ENCODE assay signal across 24 mouse cellular contexts in genomic region chr7:74000743-74001510, GRCm38 (mm10). TPM values are rescaled to one million over a fixed set of nuclear protein-coding genes. Genes with fewer than 3 reads are reported as not detected.
A peak's percentile ranks its signal among the peaks of the same experiment; 100 is the strongest.
DNase-seq lines count a peak whose midpoint lies in the region; ATAC-seq and TF ChIP-seq lines count a peak whose summit lies in the region.
"Had no signal": no experiment of that assay in that cellular context is flagged by ENCODE, and none has a peak within 500 bp of the region (broad histone marks: within the 10 kb centered on the region; RNA-seq: fewer than 3 reads in every experiment).

No protein-coding gene starts in this region.

- H3K27ac ChIP-seq in forebrain, embryonic 13.5 days: no peak overlapping the region
- H3K27ac ChIP-seq in forebrain, embryonic 11.5 days (ENCODE audit: low read depth, low read length): no peak overlapping the region
- H3K27ac ChIP-seq in CH12.LX (ENCODE audit: insufficient read depth, low read depth): no peak overlapping the region
- H3K27ac ChIP-seq: embryonic facial prominence, embryonic 13.5 days; embryonic facial prominence, embryonic 15.5 days; forebrain, embryonic 10.5 days had no signal

- H3K4me1 ChIP-seq in forebrain, embryonic 13.5 days: peaks cover 19% of the 10 kb centered on the region
- no peaks in the 10 kb centered on the region for H3K4me1 ChIP-seq in forebrain, embryonic 11.5 days (replicated peaks; ENCODE audit: control insufficient read depth, insufficient read depth, low read length)
- no peaks in the 10 kb centered on the region for H3K4me1 ChIP-seq in CH12.LX (ENCODE audit: control insufficient read depth in 1 of 2, insufficient read depth in 2 of 2)

- TF ChIP-seq POLR2A in CH12.LX (IDR thresholded peaks at IDR 0.05; ENCODE audit: low read depth, low read length): no peak

- 90% methylated on average over 12 of the region's 12 CpGs for WGBS in forebrain, embryonic 13.5 days
- WGBS in forebrain, embryonic 11.5 days: 92% methylated on average over 12 of the region's 12 CpGs

- no peak overlapping the region for H3K9ac ChIP-seq in forebrain, embryonic 13.5 days
- no peak overlapping the region for H3K9ac ChIP-seq in forebrain, embryonic 11.5 days (ENCODE audit: low read length)
- no peak overlapping the region for H3K9ac ChIP-seq in CH12.LX (ENCODE audit: insufficient read depth, low read depth)
- H3K9ac ChIP-seq: embryonic facial prominence, embryonic 13.5 days; embryonic facial prominence, embryonic 15.5 days had no signal

- TF ChIP-seq EP300 in CH12.LX (IDR thresholded peaks at IDR 0.05; ENCODE audit: low read length): no peak

- TF ChIP-seq RAD21 in CH12.LX (IDR thresholded peaks at IDR 0.05; ENCODE audit: low read depth, low read length): no peak

- no peak overlapping the region for H3K4me3 ChIP-seq in forebrain, embryonic 13.5 days
- H3K4me3 ChIP-seq in forebrain, embryonic 11.5 days (ENCODE audit: low read depth, low read length): no peak overlapping the region
- no peak overlapping the region for H3K4me3 ChIP-seq in CH12.LX (replicated peaks in 1 of 3; ENCODE audit: low read depth in 2 of 3, low read length in 2 of 3, poor library complexity in 1 of 3)
- H3K4me3 ChIP-seq: embryonic facial prominence, embryonic 13.5 days; embryonic facial prominence, embryonic 15.5 days; erythroblast, embryonic 14.5 days; forebrain, embryonic 10.5 days had no signal

- no peak overlapping the region for H3K4me2 ChIP-seq in forebrain, embryonic 13.5 days
- H3K4me2 ChIP-seq in forebrain, embryonic 11.5 days (ENCODE audit: low read depth, low read length, severe bottlenecking): no peak overlapping the region
- H3K4me2 ChIP-seq in CH12.LX (ENCODE audit: insufficient read depth, low read depth, poor library complexity, severe bottlenecking): no peak overlapping the region
- H3K4me2 ChIP-seq: embryonic facial prominence, embryonic 13.5 days; embryonic facial prominence, embryonic 15.5 days had no signal

- H3K9me3 ChIP-seq in forebrain, embryonic 13.5 days (replicated peaks): no peaks in the 10 kb centered on the region
- H3K9me3 ChIP-seq in forebrain, embryonic 11.5 days (ENCODE audit: control insufficient read depth, low read length): no peaks in the 10 kb centered on the region
- H3K9me3 ChIP-seq in CH12.LX (replicated peaks; ENCODE audit: low read length): no peaks in the 10 kb centered on the region
- H3K9me3 ChIP-seq: embryonic facial prominence, embryonic 13.5 days; embryonic facial prominence, embryonic 15.5 days; forebrain, embryonic 10.5 days had no signal

- dilution Hi-C loops in CH12.LX (cut with MboI; ENCODE audit: extremely low pct_ligation_motif_present, extremely low pct_unique_long_range_greater_than_20kb, low sequenced_read_pairs): no loop called here

- peak; percentile 69 to 80 for DNase-seq in cerebellum, postnatal 10 days
- no peak for DNase-seq in cerebellum, adult 11-12 months
- DNase-seq in forebrain, embryonic 11.5 days (ENCODE audit: low spot score): no peak
- no peak for DNase-seq in CH12.LX (ENCODE audit: extremely low read depth)
- DNase-seq in adrenal gland, postnatal 25 days: no peak
- DNase-seq: adrenal gland, adult 8-10 months; adrenal gland, postnatal 14 days; B cell, adult 2 months; cerebellum, adult 18-20 months; cerebellum, adult 8-10 months; cerebellum, adult 9-11 months; cerebellum, postnatal 36 days; embryo, embryonic 11 days had no signal

- TF ChIP-seq CTCF in CH12.LX (conservative IDR thresholded peaks at IDR 0.05 in 1 of 2, IDR thresholded peaks at IDR 0.05 in 1 of 2; ENCODE audit: low read depth in 2 of 2, low read length in 2 of 2): no peak

- 0 out of 2 replicates have a peak, but pooled peaks have one; percentile 17 for ATAC-seq in forebrain, embryonic 13.5 days
- no peak for ATAC-seq in forebrain, embryonic 11.5 days (replicated peaks; ENCODE audit: low FRiP score)
- ATAC-seq: activated CD4-positive, CD25-positive, alpha-beta regulatory T cell, adult 4 months; CD4-positive, CD25-positive, alpha-beta regulatory T cell, adult 4 months; forebrain, embryonic 14.5 days; forebrain, embryonic 16.5 days; Patski had no signal

- peaks cover 27% of the 10 kb centered on the region for H3K36me3 ChIP-seq in forebrain, embryonic 13.5 days (ENCODE audit: poor library complexity, severe bottlenecking)
- no peaks in the 10 kb centered on the region; the same call in 1 of the 2 replicates for H3K36me3 ChIP-seq in forebrain, embryonic 11.5 days (ENCODE audit: control insufficient read depth, insufficient read depth, low read length)
- no peaks in the 10 kb centered on the region for H3K36me3 ChIP-seq in CH12.LX (replicated peaks in 1 of 2; ENCODE audit: control insufficient read depth in 1 of 2, insufficient read depth in 1 of 2, low read length in 1 of 2)
- H3K36me3 ChIP-seq: embryonic facial prominence, embryonic 15.5 days; G1E had no signal

- in situ Hi-C loops in CH12.LX (cut with MboI; ENCODE audit: low pct_ligation_motif_present, low pct_unique_long_range_greater_than_20kb, low sequenced_read_pairs): loop anchor here (25.0 kb wide), 1 partner anchor 339 kb away; no protein-coding TSS in a partner anchor

- no peaks in the 10 kb centered on the region for H3K27me3 ChIP-seq in forebrain, embryonic 13.5 days
- no peaks in the 10 kb centered on the region for H3K27me3 ChIP-seq in forebrain, embryonic 11.5 days (ENCODE audit: control insufficient read depth, insufficient read depth, low read length)
- peaks cover 67% of the 10 kb centered on the region for H3K27me3 ChIP-seq in CH12.LX (replicated peaks)
- H3K27me3 ChIP-seq: embryonic facial prominence, embryonic 13.5 days; embryonic facial prominence, embryonic 15.5 days; Patski had no signal

- H3K79me2 ChIP-seq in CH12.LX (replicated peaks; ENCODE audit: control insufficient read depth, extremely low read depth, insufficient read depth, poor library complexity, severe bottlenecking): no peaks in the 10 kb centered on the region

TF ChIP-seq in CH12.LX, 34 proteins besides CTCF, POLR2A, EP300 and RAD21:
- TF ChIP-seq USF1 (IDR thresholded peaks at IDR 0.05; ENCODE audit: low read depth, low read length): no peak
- TF ChIP-seq MAFK (IDR thresholded peaks at IDR 0.05; ENCODE audit: insufficient replicate concordance, low read length): peak; percentile 71; the same call in 1 of the 2 replicates

RNA-seq across cellular contexts. Expression of gene St8sia2, which starts 12.6 kb away (rescaled TPM):
- 53.2 and 58.8 TPM in 2 replicates for polyA plus RNA-seq in forebrain, embryonic 13.5 days (2015; fragmentation: Nextera tagmentation; extraction: Ambion mirVana)
- polyA plus RNA-seq in forebrain, embryonic 11.5 days (2014; fragmentation: Nextera tagmentation; extraction: Ambion mirVana): 35.8 and 42.0 TPM in 2 replicates
- not detected in 2 replicates for total RNA-seq in CH12.LX (2012; rRNA removed)
- not detected in 2 replicates for total RNA-seq in CH12.LX (2014; rRNA removed)
- polyA plus RNA-seq in CH12.LX (2012; ENCODE audit: insufficient read length, low read depth): 0.04 TPM in 1 of 2 replicates, not detected in the other
- 0.81 and 1.8 TPM in 2 replicates for total RNA-seq in adrenal gland, postnatal 25 days (2021)
- polyA plus RNA-seq: activated CD4-positive, CD25-positive, alpha-beta regulatory T cell, adult 4 months; CD4-positive, CD25-positive, alpha-beta regulatory T cell, adult 4 months; erythroblast, embryonic 14.5 days; G1E had no signal

Comparison
In these comparisons a context has a peak if more than half of its experiments do, and no peak if none do; other contexts are left out.
1. DNase-seq: peak in cerebellum, postnatal 10 days (2 of 2); none in cerebellum, adult 11-12 months (single experiment), forebrain, embryonic 11.5 days (single experiment), CH12.LX (single experiment) and adrenal gland, postnatal 25 days (single experiment).
2. RNA of gene St8sia2, which starts 12.6 kb away (polyA plus RNA-seq): 53.2 to 58.8 TPM in forebrain, embryonic 13.5 days and 35.8 to 42.0 TPM in forebrain, embryonic 11.5 days; 0.04 TPM in CH12.LX; every median in the first group is over 10 times any median in the second.